Mouse (Mus musculus): Measurements from ENCODE around the gene Tpm3. TPM values are rescaled to one million over a fixed set of nuclear protein-coding genes. Genes with fewer than 3 reads are reported as not detected.

The Tpm3 gene
- polyA plus RNA-seq, 1 experiment from 2014 or later, result 582 TPM

MicroRNA genes within 50 kb of the gene (microRNA counts, 519-probe panel; counts per million panel counts)
- 3,067 counts per million, percentile 78 among the panel's probes with 10 or more counts for microRNA mmu-miR-190b

Other genes with a start within 250 kb of the Tpm3 start
- gene She, start 241.3 kb upstream of the Tpm3 start, polyA plus RNA-seq (2015; fragmentation: Nextera tagmentation; extraction: Ambion mirVana), result 3.7 and 3.8 TPM in 2 replicates
- 2.3 and 2.8 TPM in 2 replicates for gene Il6ra, start 159.5 kb upstream of the Tpm3 start, polyA plus RNA-seq (2015; fragmentation: Nextera tagmentation; extraction: Ambion mirVana)
- 8.4 and 10.5 TPM in 2 replicates for gene Atp8b2, start 109.1 kb upstream of the Tpm3 start, polyA plus RNA-seq (2015; fragmentation: Nextera tagmentation; extraction: Ambion mirVana)
- gene Hax1, start 73.9 kb upstream of the Tpm3 start, polyA plus RNA-seq (2015; fragmentation: Nextera tagmentation; extraction: Ambion mirVana), result 128 and 134 TPM in 2 replicates
- 188 TPM in 2 replicates for gene 4933434E20Rik, start 21.0 kb upstream of the Tpm3 start, polyA plus RNA-seq (2015; fragmentation: Nextera tagmentation; extraction: Ambion mirVana)
- gene Ubap2l, start 20.0 kb upstream of the Tpm3 start, polyA plus RNA-seq (2015; fragmentation: Nextera tagmentation; extraction: Ambion mirVana), result 141 and 164 TPM in 2 replicates
- gene Nup210l, start 31.5 kb downstream of the Tpm3 start, polyA plus RNA-seq (2015; fragmentation: Nextera tagmentation; extraction: Ambion mirVana), result 0.25 and 0.33 TPM in 2 replicates
- 1,458 and 1,499 TPM in 2 replicates for gene Rps27, start 141.0 kb downstream of the Tpm3 start, polyA plus RNA-seq (2015; fragmentation: Nextera tagmentation; extraction: Ambion mirVana)
- 23.1 and 23.5 TPM in 2 replicates for gene Rab13, start 141.0 kb downstream of the Tpm3 start, polyA plus RNA-seq (2015; fragmentation: Nextera tagmentation; extraction: Ambion mirVana)
- 111 and 113 TPM in 2 replicates for gene Jtb, start 158.9 kb downstream of the Tpm3 start, polyA plus RNA-seq (2015; fragmentation: Nextera tagmentation; extraction: Ambion mirVana)
- gene Creb3l4, start 170.9 kb downstream of the Tpm3 start, polyA plus RNA-seq (2015; fragmentation: Nextera tagmentation; extraction: Ambion mirVana), result 10.7 and 14.5 TPM in 2 replicates
- 114 and 119 TPM in 2 replicates for gene Slc39a1, start 175.5 kb downstream of the Tpm3 start, polyA plus RNA-seq (2015; fragmentation: Nextera tagmentation; extraction: Ambion mirVana)
- 18.6 and 19.0 TPM in 2 replicates for gene Crtc2, start 181.5 kb downstream of the Tpm3 start, polyA plus RNA-seq (2015; fragmentation: Nextera tagmentation; extraction: Ambion mirVana)
- 2.3 and 3.9 TPM in 2 replicates for gene Dennd4b, start 192.5 kb downstream of the Tpm3 start, polyA plus RNA-seq (2015; fragmentation: Nextera tagmentation; extraction: Ambion mirVana)
- gene Gatad2b, start 220.5 kb downstream of the Tpm3 start, polyA plus RNA-seq (2015; fragmentation: Nextera tagmentation; extraction: Ambion mirVana), result 9.0 and 9.7 TPM in 2 replicates